Mouse (Mus musculus) layer of hippocampus, postnatal 10 days (tissue): ENCODE results near the gene Islr. TPM values are rescaled to one million over a fixed set of nuclear protein-coding genes. Genes with fewer than 3 reads are reported as not detected.

Experiments
- DNase-seq, 2 experiments: peaks; one replicate each; pipeline ENCODE4 v3.0.0; 2021; ENCODE audit warnings: low spot score in 2 of 2
- total RNA-seq, 2 experiments: library from RNA; stranded (reverse); gene quantifications; 2 replicates each; pipeline ENCODE4 v1.2.3; 2021

Islr gene
- total RNA-seq, 2 experiments from 2014 or later, result 16.4 to 18.1 TPM

GRCm38 (mm10) chr9:58197781-58198701 lies 6.1 kb downstream of the Islr start:
- peak; percentile 65 to 75 for DNase-seq

- DNase-seq, result peak; percentile 25 to 39
Observed at GRCm38 (mm10) chr9:58196610-58197567, 7.2 kb downstream of the Islr start.

GRCm38 (mm10) chr9:58196141-58196540 lies 8.0 kb downstream of the Islr start:
- DNase-seq, result no peak

- peak; percentile 19 to 31 for DNase-seq
Observed at GRCm38 (mm10) chr9:58195671-58196070, 8.4 kb downstream of the Islr start.

- DNase-seq, result no peak
Observed at GRCm38 (mm10) chr9:58194222-58194621, 9.9 kb downstream of the Islr start.

GRCm38 (mm10) chr9:58184456-58184855 lies 19.6 kb downstream of the Islr start:
- DNase-seq, result no peak

GRCm38 (mm10) chr9:58179390-58179789 lies 24.7 kb downstream of the Islr start:
- DNase-seq, result no peak

GRCm38 (mm10) chr9:58177165-58177564 lies 26.9 kb downstream of the Islr start:
- no peak for DNase-seq

GRCm38 (mm10) chr9:58175745-58176487 lies 28.2 kb downstream of the Islr start:
- DNase-seq, result peak in 1 of 2 experiments; percentile 44

GRCm38 (mm10) chr9:58174818-58175251 lies 29.3 kb downstream of the Islr start:
- peak in 1 of 2 experiments; percentile 38 for DNase-seq

GRCm38 (mm10) chr9:58172863-58173262 lies 31.2 kb downstream of the Islr start:
- DNase-seq, result no peak

- no peak for DNase-seq
Observed at GRCm38 (mm10) chr9:58169426-58169825, 34.7 kb downstream of the Islr start.

GRCm38 (mm10) chr9:58168880-58169279 lies 35.2 kb downstream of the Islr start:
- DNase-seq, result no peak

GRCm38 (mm10) chr9:58165779-58166178 lies 38.3 kb downstream of the Islr start:
- no peak for DNase-seq

- DNase-seq, result no peak
Observed at GRCm38 (mm10) chr9:58163146-58163545, 41.0 kb downstream of the Islr start.

GRCm38 (mm10) chr9:58162173-58162572 lies 41.9 kb downstream of the Islr start:
- no peak for DNase-seq

GRCm38 (mm10) chr9:58160315-58160714 lies 43.8 kb downstream of the Islr start:
- no peak for DNase-seq

GRCm38 (mm10) chr9:58159855-58160254 lies 44.3 kb downstream of the Islr start:
- DNase-seq, result peak in 1 of 2 experiments; percentile 57

GRCm38 (mm10) chr9:58158541-58159311 lies 45.4 kb downstream of the Islr start:
- no peak for DNase-seq

- DNase-seq, result peak in 1 of 2 experiments; percentile 17
Observed at GRCm38 (mm10) chr9:58157838-58158237, 46.3 kb downstream of the Islr start.
